Mouse (Mus musculus): ENCODE measurements at regions not wholly inside any gene's neighbourhood (a gene's known extent, or its start where the extent isn't known, plus 50 kb on each side); places are given as distances from the start of the nearest gene placed in this dataset.

DNA sequence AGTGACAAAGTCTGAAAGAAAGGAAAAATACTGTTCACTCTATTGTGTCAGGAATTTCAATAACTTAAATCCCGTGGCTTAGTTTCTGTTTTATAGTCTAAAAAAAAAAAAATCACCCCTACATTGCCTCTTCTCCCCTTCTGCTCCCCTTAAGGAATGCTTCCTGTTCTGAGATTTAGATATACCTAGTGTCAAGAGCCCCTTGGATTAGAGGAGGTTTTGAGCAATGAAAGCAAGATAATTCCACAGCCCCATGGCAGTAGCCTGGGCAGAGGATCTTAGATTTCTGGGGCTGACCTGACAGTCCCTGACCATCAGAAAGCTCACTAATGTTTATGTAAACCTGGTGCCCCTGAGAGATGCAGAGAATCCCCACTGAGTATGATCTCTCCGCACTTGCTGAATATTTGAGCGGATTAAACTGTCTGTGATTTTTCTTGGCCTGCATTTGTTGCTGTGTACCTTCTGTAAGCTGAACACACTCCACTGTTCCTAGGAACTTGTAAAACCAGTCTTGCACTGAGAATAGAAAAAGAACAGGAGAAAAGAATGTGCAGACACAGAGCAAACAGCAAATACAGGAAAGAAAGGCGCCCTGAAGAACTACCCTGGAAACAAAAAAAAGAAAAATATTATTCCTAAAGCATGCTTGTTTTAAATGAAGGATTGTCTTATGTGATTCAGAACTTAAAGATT is 164.3 kb downstream of the Cxxc4 start:
- no peak overlapping the region for H3K4me2 ChIP-seq (ENCODE audit: low read depth, low read length)
- 61% methylated on average over 4 of the region's 4 CpGs for WGBS
- no peak overlapping the region for H3K27ac ChIP-seq (ENCODE audit: low read length)
- H3K4me3 ChIP-seq (ENCODE audit: low read length), result no peak overlapping the region
- no peak overlapping the region for H3K9ac ChIP-seq (ENCODE audit: low read length)
- no peaks in the 10 kb centered on the region for H3K27me3 ChIP-seq (ENCODE audit: control insufficient read depth, insufficient read depth, low read length)
- H3K9me3 ChIP-seq (replicated peaks; ENCODE audit: control insufficient read depth, low read length), result no peaks in the 10 kb centered on the region
- no peaks in the 10 kb centered on the region for H3K36me3 ChIP-seq (ENCODE audit: control insufficient read depth, insufficient read depth)
- H3K4me1 ChIP-seq (ENCODE audit: control insufficient read depth, insufficient read depth, low read length), result no peaks in the 10 kb centered on the region
- no peak for ATAC-seq (replicated peaks; ENCODE audit: extremely low read depth, insufficient read depth, low FRiP score)

DNA sequence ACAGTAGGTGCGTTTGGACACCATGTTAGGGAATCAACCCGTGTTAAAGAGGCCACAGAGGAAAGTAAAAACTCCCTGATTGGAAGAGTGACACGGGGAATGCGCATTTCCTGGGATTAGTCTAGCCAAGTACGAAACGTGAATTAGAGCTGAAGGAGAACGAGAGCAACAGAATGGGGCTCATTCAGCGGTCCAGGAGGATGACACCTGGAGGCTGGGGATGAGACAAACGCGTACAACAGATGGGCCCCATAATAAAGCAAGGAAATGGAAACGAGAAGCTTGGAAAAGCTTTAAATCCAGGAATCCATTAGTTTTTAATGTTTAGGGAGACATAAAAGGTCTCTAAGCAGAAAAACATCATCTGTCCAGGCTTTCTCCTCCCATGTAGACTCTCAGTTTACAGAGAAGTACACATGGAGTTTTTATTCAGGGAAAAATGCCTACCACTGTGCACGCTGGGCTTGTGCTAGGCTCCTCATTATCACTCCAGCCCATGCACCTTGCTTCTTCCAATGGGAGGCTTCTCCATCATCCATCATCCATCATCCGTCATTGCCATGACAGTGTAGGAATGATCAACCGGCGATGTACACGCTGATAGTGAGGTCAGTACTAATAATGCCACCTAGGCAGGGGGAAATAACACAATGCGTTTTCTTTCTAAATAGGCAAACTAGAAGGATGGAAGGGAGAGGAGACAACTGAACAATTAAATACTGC is 179.5 kb downstream of the Cxxc4 start:
- H3K27ac ChIP-seq (ENCODE audit: low read length), result no peak overlapping the region
- no peaks in the 10 kb centered on the region for H3K4me1 ChIP-seq (ENCODE audit: control insufficient read depth, insufficient read depth, low read length)
- ATAC-seq (replicated peaks; ENCODE audit: extremely low read depth, insufficient read depth, low FRiP score), result no peak
- no peak overlapping the region for H3K4me3 ChIP-seq (ENCODE audit: low read length)
- no peak overlapping the region for H3K9ac ChIP-seq (ENCODE audit: low read length)
- H3K9me3 ChIP-seq (replicated peaks; ENCODE audit: control insufficient read depth, low read length), result no peaks in the 10 kb centered on the region
- H3K36me3 ChIP-seq (ENCODE audit: control insufficient read depth, insufficient read depth), result no peaks in the 10 kb centered on the region
- H3K4me2 ChIP-seq (ENCODE audit: low read depth, low read length), result no peak overlapping the region
- H3K27me3 ChIP-seq (ENCODE audit: control insufficient read depth, insufficient read depth, low read length), result no peaks in the 10 kb centered on the region
- 63% methylated on average over 17 of the region's 17 CpGs for WGBS

DNA sequence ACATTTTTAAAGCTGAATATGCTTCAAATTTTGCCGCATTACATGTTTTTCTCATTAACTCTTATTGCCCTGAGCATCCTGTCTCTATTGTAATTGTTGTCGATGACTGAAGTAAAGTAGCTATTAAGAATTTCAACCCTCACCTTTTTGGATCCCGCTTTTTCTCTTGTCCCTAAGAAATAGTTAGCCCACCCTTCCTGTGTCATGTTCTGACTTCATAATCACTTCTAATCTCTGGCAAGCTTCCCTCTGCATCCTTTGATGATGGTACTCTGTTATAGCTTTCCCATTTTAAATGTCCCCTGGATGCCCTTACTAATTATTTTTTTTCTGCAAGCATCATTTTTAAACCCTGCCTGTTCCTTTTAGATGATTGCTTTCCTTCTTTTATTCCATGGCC is 191.3 kb downstream of the Cxxc4 start:
- Histone ChIP-seq H3K27me3 (ENCODE audit: control insufficient read depth, insufficient read depth, low read length) (no peaks in the 10 kb centered on the region), H3K27ac (ENCODE audit: low read length) (no peak overlapping the region), H3K9ac (ENCODE audit: low read length) (no peak overlapping the region), H3K4me1 (ENCODE audit: control insufficient read depth, insufficient read depth, low read length) (no peaks in the 10 kb centered on the region), H3K36me3 (ENCODE audit: control insufficient read depth, insufficient read depth) (no peaks in the 10 kb centered on the region), H3K4me3 (ENCODE audit: low read length) (no peak overlapping the region), H3K9me3 (replicated peaks; ENCODE audit: control insufficient read depth, low read length) (no peaks in the 10 kb centered on the region), H3K4me2 (ENCODE audit: low read depth, low read length) (no peak overlapping the region)
- ATAC-seq (replicated peaks; ENCODE audit: extremely low read depth, insufficient read depth, low FRiP score), result no peak
- WGBS, result 70% methylated on average over 3 of the region's 3 CpGs

DNA sequence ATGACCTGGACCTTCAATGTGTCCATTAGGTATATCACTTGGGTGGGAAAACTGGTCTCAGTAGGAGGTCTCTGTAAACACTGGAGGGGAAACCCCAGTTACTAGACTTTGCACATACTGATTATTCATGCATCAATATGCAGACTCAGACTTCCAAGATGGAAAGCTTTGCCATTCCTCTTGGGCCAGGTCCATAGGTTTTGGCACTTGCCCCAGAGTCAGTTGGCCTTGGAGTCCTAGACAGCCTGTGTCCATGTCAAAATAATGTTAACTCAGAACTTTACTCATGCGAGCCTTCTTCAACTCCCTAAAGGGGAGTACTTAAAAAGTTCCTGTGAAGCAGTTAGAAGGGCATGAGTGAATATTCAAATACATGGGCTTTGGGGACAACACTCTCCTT is 230.3 kb downstream of the Cxxc4 start:
- H3K4me1 ChIP-seq (ENCODE audit: control insufficient read depth, insufficient read depth, low read length), result no peaks in the 10 kb centered on the region
- H3K4me3 ChIP-seq (ENCODE audit: low read length), result no peak overlapping the region
- no peak overlapping the region for H3K9ac ChIP-seq (ENCODE audit: low read length)
- ATAC-seq (replicated peaks; ENCODE audit: extremely low read depth, insufficient read depth, low FRiP score), result no peak
- H3K4me2 ChIP-seq (ENCODE audit: low read depth, low read length), result no peak overlapping the region
- H3K27me3 ChIP-seq (ENCODE audit: control insufficient read depth, insufficient read depth, low read length), result no peaks in the 10 kb centered on the region
- no peaks in the 10 kb centered on the region for H3K36me3 ChIP-seq (ENCODE audit: control insufficient read depth, insufficient read depth)
- no peaks in the 10 kb centered on the region for H3K9me3 ChIP-seq (replicated peaks; ENCODE audit: control insufficient read depth, low read length)
- 76% methylated on average over 1 of the region's 1 CpGs for WGBS
- no peak overlapping the region for H3K27ac ChIP-seq (ENCODE audit: low read length)

DNA sequence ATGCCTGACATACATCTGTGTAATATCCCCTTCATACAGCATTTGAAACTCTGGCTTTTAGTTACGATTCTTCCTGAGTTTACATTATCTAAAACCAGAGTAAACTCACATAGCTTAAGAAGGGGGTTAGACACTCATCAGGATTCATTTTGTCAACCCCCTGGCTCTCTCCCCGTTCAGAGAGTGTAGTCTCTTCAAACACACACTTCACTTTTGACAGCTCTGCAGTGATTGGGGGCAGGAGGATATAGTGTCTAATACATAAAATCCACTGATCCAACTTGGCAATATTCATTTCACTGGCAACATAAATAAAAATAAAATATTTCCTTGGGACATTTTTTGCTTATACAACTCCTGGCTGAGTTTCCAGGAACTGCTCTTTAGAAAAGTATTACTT is 251.0 kb downstream of the Cxxc4 start:
- H3K4me2 ChIP-seq (ENCODE audit: low read depth, low read length), result no peak overlapping the region
- no peak overlapping the region for H3K27ac ChIP-seq (ENCODE audit: low read length)
- H3K4me1 ChIP-seq (ENCODE audit: control insufficient read depth, insufficient read depth, low read length), result no peaks in the 10 kb centered on the region
- ATAC-seq (replicated peaks; ENCODE audit: extremely low read depth, insufficient read depth, low FRiP score), result no peak
- no peaks in the 10 kb centered on the region for H3K9me3 ChIP-seq (replicated peaks; ENCODE audit: control insufficient read depth, low read length)
- 37% methylated on average over 2 of the region's 2 CpGs for WGBS
- H3K27me3 ChIP-seq (ENCODE audit: control insufficient read depth, insufficient read depth, low read length), result no peaks in the 10 kb centered on the region
- H3K4me3 ChIP-seq (ENCODE audit: low read length), result no peak overlapping the region
- no peaks in the 10 kb centered on the region for H3K36me3 ChIP-seq (ENCODE audit: control insufficient read depth, insufficient read depth)
- no peak overlapping the region for H3K9ac ChIP-seq (ENCODE audit: low read length)

DNA sequence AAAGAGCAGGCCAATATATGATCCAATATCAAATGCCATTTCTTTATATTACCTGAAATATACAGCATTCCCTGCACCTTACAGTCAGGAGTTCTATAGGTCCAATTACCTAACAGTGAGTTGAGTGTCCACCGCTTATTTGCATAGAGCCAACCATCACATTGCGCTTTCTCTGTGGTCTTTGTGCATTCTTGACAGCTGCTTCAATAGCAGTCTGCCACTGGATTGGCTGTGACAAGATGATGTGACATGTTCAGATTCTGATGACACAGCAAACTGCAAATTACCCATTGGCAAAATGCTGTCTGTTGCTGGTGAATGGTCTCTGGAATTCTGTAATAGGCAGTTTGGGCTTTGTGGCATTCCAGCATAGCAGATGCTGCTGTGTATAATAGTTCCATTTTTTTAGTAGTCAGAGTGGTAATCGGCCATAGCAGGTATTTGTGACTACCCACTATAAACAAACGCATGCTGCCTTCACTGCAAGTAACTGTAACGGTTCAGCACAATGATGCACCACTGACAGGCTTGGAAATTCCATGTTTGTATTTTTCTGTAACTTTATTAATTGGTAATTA is 253.8 kb downstream of the Cxxc4 start:
- no peak overlapping the region for H3K27ac ChIP-seq (ENCODE audit: low read length)
- no peaks in the 10 kb centered on the region for H3K9me3 ChIP-seq (replicated peaks; ENCODE audit: control insufficient read depth, low read length)
- no peak overlapping the region for H3K4me2 ChIP-seq (ENCODE audit: low read depth, low read length)
- no peak for ATAC-seq (replicated peaks; ENCODE audit: extremely low read depth, insufficient read depth, low FRiP score)
- no peaks in the 10 kb centered on the region for H3K36me3 ChIP-seq (ENCODE audit: control insufficient read depth, insufficient read depth)
- 88% methylated on average over 5 of the region's 5 CpGs for WGBS
- no peaks in the 10 kb centered on the region for H3K4me1 ChIP-seq (ENCODE audit: control insufficient read depth, insufficient read depth, low read length)
- no peaks in the 10 kb centered on the region for H3K27me3 ChIP-seq (ENCODE audit: control insufficient read depth, insufficient read depth, low read length)
- no peak overlapping the region for H3K9ac ChIP-seq (ENCODE audit: low read length)
- no peak overlapping the region for H3K4me3 ChIP-seq (ENCODE audit: low read length)

DNA sequence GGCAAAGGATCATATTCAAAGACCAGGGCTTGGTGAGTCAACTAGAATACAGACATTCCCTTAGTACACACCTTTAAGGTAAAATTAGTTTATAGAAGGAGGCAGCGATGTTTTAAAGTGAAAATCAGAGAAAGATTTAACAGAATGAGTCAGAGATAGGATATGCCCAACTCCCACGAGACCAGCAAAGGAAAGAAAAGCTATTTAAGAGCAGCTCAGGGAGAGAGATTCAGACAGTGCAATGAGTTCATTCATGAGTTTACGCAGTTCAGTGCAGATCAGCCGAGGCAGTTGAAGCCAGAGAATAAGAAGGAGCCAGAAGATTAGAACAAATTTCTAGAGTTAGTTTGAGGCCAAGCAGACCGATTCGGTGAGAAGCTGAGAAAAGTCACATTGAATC is 273.4 kb downstream of the Cxxc4 start:
- no peak for ATAC-seq (replicated peaks; ENCODE audit: extremely low read depth, insufficient read depth, low FRiP score)
- Histone ChIP-seq H3K27ac (ENCODE audit: low read length) (no peak overlapping the region), H3K27me3 (ENCODE audit: control insufficient read depth, insufficient read depth, low read length) (no peaks in the 10 kb centered on the region), H3K4me1 (ENCODE audit: control insufficient read depth, insufficient read depth, low read length) (no peaks in the 10 kb centered on the region), H3K4me3 (ENCODE audit: low read length) (no peak overlapping the region), H3K9ac (ENCODE audit: low read length) (no peak overlapping the region), H3K9me3 (replicated peaks; ENCODE audit: control insufficient read depth, low read length) (no peaks in the 10 kb centered on the region; the same call in 1 of the 2 replicates), H3K4me2 (ENCODE audit: low read depth, low read length) (no peak overlapping the region), H3K36me3 (ENCODE audit: control insufficient read depth, insufficient read depth) (no peaks in the 10 kb centered on the region)
- WGBS, result 74% methylated on average over 6 of the region's 6 CpGs

DNA sequence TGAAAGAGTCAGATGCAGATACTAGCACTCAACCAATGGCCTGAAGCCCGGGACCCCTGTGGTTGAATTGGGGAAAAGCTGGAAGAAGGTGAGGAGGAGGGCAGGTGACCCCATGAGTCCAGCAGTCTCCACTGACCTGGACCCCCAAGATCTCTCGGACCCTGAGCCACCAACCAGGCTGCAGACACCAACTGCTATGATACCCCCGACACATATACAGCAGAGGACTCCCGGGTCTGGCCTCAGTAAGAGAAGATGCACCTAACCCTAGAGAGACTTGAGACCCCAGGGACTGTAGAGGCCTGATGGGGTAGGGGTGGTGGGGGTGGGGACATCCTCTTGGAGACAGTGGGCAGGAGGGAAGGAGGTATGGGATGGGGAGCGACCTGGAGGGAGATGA is 289.5 kb downstream of the Cxxc4 start:
- Histone ChIP-seq H3K9ac (ENCODE audit: low read length) (no peak overlapping the region), H3K9me3 (replicated peaks; ENCODE audit: control insufficient read depth, low read length) (no peaks in the 10 kb centered on the region), H3K27ac (ENCODE audit: low read length) (no peak overlapping the region), H3K4me3 (ENCODE audit: low read length) (no peak overlapping the region), H3K27me3 (ENCODE audit: control insufficient read depth, insufficient read depth, low read length) (no peaks in the 10 kb centered on the region), H3K4me1 (ENCODE audit: control insufficient read depth, insufficient read depth, low read length) (no peaks in the 10 kb centered on the region), H3K36me3 (ENCODE audit: control insufficient read depth, insufficient read depth) (no peaks in the 10 kb centered on the region), H3K4me2 (ENCODE audit: low read depth, low read length) (no peak overlapping the region)
- no peak for ATAC-seq (replicated peaks; ENCODE audit: extremely low read depth, insufficient read depth, low FRiP score)
- 72% methylated on average over 5 of the region's 5 CpGs for WGBS

DNA sequence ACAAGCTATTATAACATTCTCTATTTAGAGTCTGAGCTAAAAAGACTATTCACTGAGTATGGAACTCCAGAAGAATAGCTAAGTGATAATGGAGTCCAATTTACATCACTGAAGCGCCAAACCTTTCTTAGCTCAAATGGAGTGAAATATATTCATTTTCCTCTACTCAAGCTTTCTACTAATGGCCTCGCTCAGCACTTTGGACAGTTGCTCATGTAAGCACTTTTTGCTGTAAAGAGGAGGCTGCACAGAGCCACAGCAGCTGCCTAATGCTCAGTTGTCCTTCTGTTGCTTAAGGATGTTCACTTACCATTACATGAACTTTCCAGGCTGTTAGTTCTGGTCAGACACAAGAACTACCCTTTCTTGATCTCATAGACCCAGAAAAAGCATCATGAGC is 268.7 kb upstream of the Tacr3 start:
- no peak overlapping the region for H3K4me3 ChIP-seq (ENCODE audit: low read length)
- ATAC-seq (replicated peaks; ENCODE audit: extremely low read depth, insufficient read depth, low FRiP score), result no peak
- no peaks in the 10 kb centered on the region for H3K36me3 ChIP-seq (ENCODE audit: control insufficient read depth, insufficient read depth)
- H3K9me3 ChIP-seq (replicated peaks; ENCODE audit: control insufficient read depth, low read length), result no peaks in the 10 kb centered on the region
- H3K4me2 ChIP-seq (ENCODE audit: low read depth, low read length), result no peak overlapping the region
- H3K27ac ChIP-seq (ENCODE audit: low read length), result no peak overlapping the region
- no peaks in the 10 kb centered on the region for H3K4me1 ChIP-seq (ENCODE audit: control insufficient read depth, insufficient read depth, low read length)
- H3K27me3 ChIP-seq (ENCODE audit: control insufficient read depth, insufficient read depth, low read length), result no peaks in the 10 kb centered on the region
- 71% methylated on average over 2 of the region's 2 CpGs for WGBS
- no peak overlapping the region for H3K9ac ChIP-seq (ENCODE audit: low read length)

All from heart, embryonic 16.5 days (tissue).